Mouse (Mus musculus): ENCODE measurements around the gene Gm43517.

- TF ChIP-seq CTCF (conservative IDR thresholded peaks at IDR 0.05 in 1 of 2, IDR thresholded peaks at IDR 0.05 in 1 of 2; ENCODE audit: low read depth in 2 of 2, low read length in 2 of 2) (no peak), POLR2A (IDR thresholded peaks at IDR 0.05; ENCODE audit: low read depth, low read length) (no peak), RAD21 (IDR thresholded peaks at IDR 0.05; ENCODE audit: low read depth, low read length) (no peak), CHD2 (IDR thresholded peaks at IDR 0.05; ENCODE audit: low read length) (no peak), EP300 (IDR thresholded peaks at IDR 0.05; ENCODE audit: low read length) (no peak), NRF1 (IDR thresholded peaks at IDR 0.05; ENCODE audit: low read depth, low read length) (no peak), MYC (IDR thresholded peaks at IDR 0.05; ENCODE audit: low read depth, low read length) (no peak), TBP (conservative IDR thresholded peaks at IDR 0.05; ENCODE audit: low read depth, low read length) (no peak), KAT2A (IDR thresholded peaks at IDR 0.05; ENCODE audit: insufficient replicate concordance, low read length) (no peak), ZC3H11A (IDR thresholded peaks at IDR 0.05; ENCODE audit: low read depth, low read length) (no peak), TCF12 (IDR thresholded peaks at IDR 0.05; ENCODE audit: low read depth, low read length) (no peak), MAFK (IDR thresholded peaks at IDR 0.05; ENCODE audit: insufficient replicate concordance, low read length) (no peak)
These were observed 6.5 kb downstream of the Gm43517 start for GRCm38 (mm10) chr12:49391305-49392040.

All from CH12.LX (cell line).